Mouse (Mus musculus): ENCODE results near the gene F830045P16Rik.

- no peak for TF ChIP-seq CTCF (IDR thresholded peaks at IDR 0.05)
- no peak for TF ChIP-seq EP300 (IDR thresholded peaks at IDR 0.05)
Observed at GRCm38 (mm10) chr2:129525644-129526043, 10.8 kb downstream of the F830045P16Rik start.

Measured in lung, postnatal 0 days (tissue).